Mouse (Mus musculus): ENCODE measurements around the gene Rab25.

GRCm38 (mm10) chr3:88546674-88547418 lies 1.3 kb downstream of the Rab25 start:
- TF ChIP-seq CTCF (IDR thresholded peaks at IDR 0.05; ENCODE audit: low read depth) (no peak), EP300 (IDR thresholded peaks at IDR 0.05; ENCODE audit: low read depth) (no peak)

All from liver, postnatal 0 days (tissue).